Mouse (Mus musculus) Patski (cell line): ENCODE results near the gene Rtp3. TPM values are rescaled to one million over a fixed set of nuclear protein-coding genes. Genes with fewer than 3 reads are reported as not detected.

Experiments used
- ATAC-seq: fragments of 100-300 bp; one replicate; pipeline ENCODE4 v1.8.0; 2021
- CTCF ChIA-PET: fragments of 350-600 bp; sonication (Branson Sonifier 250); formaldehyde crosslinking; loops from one replicate; lab custom pipeline; 2022; ENCODE audit warnings: inconsistent platforms; lab: Charles Lee
- POLR2A ChIA-PET: fragments of 350-600 bp; sonication (Branson Sonifier 250); formaldehyde crosslinking; loops from one replicate; lab custom pipeline; 2022; ENCODE audit warnings: antibody characterized with exemption, inconsistent platforms; lab: Charles Lee
- DNase-seq: peaks from one replicate; pipeline ENCODE4 v3.0.0-alpha.2; 2011; ENCODE audit warnings: low read depth, low spot score
- H3K27me3 ChIP-seq: fragments of 371-371 bp; one replicate; pipeline ENCODE4 v1.5.1; 2021
- CTCF ChIP-seq: fragments of 100-300 bp; IDR thresholded peaks from one replicate; pipeline ENCODE4 v1.5.1; 2021
- in situ Hi-C: fragments of 300-500 bp; cut with MboI; formaldehyde crosslinking; loops from 3 replicates; pipeline ENCODE4 v1.11.1; 2018; ENCODE audit warnings: low pct_unique_long_range_greater_than_20kb, mixed read lengths
- polyA plus RNA-seq: library from polyadenylated mRNA; unstranded; gene quantifications from one replicate; pipeline ENCODE4 v1.2.3, GENCODE M21; 2021

Gene Rtp3
- polyA plus RNA-seq, 1 experiment from 2014 or later = 0.04 TPM

DNA sequence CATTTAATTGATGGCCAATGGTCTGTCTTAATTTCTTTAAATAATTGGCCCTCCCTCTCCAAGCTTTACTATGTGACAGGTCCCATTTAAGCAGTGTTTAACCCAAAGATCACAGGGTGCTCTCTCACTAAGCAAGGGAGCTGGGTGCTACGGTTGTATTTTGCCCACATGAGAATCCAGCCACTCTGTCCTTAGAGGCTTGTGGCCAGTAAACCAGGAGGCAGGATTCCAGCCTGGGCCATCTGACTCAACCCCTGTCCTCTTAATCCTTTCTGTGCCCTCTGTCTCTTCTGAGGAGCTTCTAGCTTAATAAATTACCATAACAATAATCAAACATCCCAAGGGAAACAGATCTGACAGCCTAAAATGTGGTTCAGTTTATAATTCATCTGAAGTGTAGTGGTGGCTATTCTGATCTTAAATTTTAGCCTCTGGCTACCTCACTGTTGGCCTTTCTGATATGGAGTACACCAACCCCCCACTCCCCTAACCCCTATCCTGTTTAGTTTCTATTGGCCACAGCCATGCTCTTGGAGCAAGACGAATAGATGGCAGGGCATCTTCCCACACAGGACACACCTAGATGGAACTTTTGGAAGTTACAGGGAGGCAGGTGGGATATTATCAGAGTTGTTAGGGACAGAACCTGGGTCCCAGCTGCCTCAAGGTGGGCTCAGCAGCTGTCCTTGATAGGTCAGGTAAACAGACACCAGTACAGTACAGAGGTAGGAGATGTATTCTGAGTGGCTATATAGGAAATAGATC is 35.5 kb downstream of the Rtp3 start:
- in situ Hi-C loops = no loop called here
- no peak for TF ChIP-seq CTCF
- CTCF ChIA-PET = interaction anchor here (1.3 to 1.8 kb wide), 2 partner anchors 32 to 42 kb away, joined by 6 to 7 read pairs; no protein-coding TSS in a partner anchor
- no peaks in the 10 kb centered on the region for H3K27me3 ChIP-seq
- POLR2A ChIA-PET = no interaction called here
- DNase-seq (no peak), ATAC-seq (no peak)

DNA sequence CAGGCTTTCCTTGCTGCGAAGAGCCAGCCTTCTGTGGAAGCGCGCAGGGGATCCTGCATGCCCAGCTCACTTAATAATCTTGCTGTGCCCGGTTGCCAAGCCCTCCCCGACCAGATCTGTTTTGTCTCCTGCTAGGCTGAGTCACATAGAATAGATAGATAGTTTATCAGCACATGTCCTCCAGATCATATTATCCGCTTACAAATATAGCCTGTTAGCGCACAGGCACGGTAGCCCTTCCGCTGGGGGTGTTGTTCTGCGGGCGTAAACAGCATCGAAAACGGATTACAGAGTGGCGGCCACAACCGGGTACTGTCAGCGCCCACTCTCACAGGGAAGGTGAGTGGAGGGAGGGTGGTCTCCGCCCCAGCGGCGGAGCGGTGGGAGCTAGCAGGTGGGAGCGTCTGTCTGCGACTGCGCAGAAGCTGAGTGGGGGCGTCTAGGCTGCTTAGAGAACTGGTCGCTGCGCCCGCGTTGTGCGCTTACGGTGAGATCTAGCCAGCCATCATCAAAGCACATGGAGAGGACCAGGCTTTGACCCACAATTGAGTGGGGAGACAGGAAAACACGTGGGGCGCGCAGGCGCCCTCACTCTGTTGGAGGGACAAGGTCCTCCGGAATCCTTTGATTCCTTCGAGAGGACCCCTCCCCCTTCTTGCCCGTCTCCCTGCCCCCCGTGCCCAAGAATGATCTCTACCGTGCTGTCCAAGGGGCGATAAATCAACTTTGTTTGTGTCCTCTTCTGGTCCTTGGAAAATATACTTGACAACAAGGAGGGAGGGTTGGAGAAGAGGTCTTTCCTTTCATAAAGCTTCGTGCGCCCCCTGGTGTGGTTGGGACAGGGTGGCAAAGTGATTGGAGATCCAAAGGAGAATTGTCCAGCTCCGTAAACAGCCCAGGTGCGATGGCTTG is 36.6 kb downstream of the Rtp3 start:
- ChIA-PET CTCF (interaction anchor here (1.0 kb wide), 1 partner anchor 9 kb away, joined by 3 read pairs; no protein-coding TSS in a partner anchor), POLR2A (no interaction called here)
- H3K27me3 ChIP-seq = no peaks in the 10 kb centered on the region
- ATAC-seq (no peak), DNase-seq (no peak)
- TF ChIP-seq CTCF = no peak
- in situ Hi-C loops = no loop called here

DNA sequence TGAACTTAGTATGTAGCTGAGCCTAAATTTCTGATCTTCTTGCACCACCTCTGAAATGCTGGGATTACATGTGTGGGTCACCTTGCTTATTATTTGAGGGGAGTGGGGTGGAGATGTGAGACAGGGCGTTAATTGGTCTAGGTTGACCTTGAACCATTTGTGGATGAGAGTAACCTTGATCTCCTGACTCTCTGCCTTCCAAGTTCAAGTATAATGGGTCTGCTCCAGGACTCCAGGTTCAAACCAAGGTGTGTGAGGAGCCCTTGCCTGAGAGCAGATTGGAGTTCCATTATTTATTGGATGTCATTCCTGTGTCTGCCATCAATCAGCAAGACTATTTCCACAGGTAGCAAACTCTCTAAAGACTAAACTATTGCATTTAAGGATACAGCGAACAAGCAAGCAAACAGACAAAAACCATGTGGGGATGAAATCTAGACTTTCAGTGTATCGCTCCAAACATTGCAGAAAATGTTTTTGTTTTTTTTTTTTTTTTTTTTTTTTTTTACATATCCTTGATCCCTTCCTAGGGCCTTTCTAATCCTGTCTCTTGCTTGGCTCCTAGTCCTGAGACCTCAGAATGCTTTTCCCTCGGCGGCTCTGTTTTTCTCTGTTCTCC is 37.3 kb downstream of the Rtp3 start:
- in situ Hi-C loops = no loop called here
- TF ChIP-seq CTCF = no peak
- DNase-seq (no peak), ATAC-seq (no peak)
- H3K27me3 ChIP-seq = no peaks in the 10 kb centered on the region
- POLR2A ChIA-PET = no interaction called here
- CTCF ChIA-PET = interaction anchor here (1.0 to 1.6 kb wide), 3 partner anchors 8 to 14 kb away, joined by 3 read pairs; no protein-coding TSS in a partner anchor

DNA sequence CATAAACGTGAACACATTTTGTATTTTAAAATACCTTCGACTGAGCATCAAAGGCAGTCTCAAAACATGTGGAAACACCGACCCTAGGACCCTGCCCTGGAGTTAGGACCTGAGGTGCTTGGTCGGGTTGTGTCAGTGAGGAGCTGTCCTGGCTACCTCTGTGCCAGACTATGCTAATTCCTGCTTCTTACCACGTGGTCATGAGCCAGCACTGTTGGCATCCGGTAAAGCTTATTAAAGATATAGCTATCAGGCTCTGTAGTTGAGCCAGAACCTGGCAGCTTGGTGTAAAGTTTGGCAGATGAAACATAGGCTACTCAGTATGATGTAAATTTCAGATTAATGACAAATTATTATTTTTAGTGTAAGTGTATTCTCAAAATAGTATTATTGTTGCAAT is 38.0 kb downstream of the Rtp3 start:
- POLR2A ChIA-PET = no interaction called here
- no peaks in the 10 kb centered on the region for H3K27me3 ChIP-seq
- TF ChIP-seq CTCF = no peak
- in situ Hi-C loops = no loop called here
- ATAC-seq = no peak
- CTCF ChIA-PET = interaction anchor here (1.3 to 1.6 kb wide), 2 partner anchors 11 to 14 kb away, joined by 3 read pairs; no protein-coding TSS in a partner anchor
- no peak for DNase-seq

DNA sequence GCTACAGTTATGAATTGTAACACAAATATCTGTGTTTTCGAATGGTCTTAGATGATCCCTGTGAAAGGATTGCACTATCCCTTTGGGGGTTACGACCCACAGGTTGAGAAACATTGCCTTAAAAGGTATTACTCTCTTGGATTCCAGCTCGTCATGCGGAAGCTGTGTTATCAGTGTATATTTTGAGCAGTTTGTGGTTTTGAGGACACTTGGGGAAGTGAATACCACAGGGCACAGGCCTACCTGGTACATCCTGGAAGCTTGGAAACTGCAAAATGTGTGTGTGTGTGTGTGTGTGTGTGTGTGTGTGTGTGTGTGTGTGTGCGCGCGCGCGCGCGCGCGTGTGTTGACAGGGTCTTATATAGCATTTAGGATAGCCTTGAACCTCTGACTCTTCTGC is 38.5 kb downstream of the Rtp3 start:
- CTCF ChIA-PET = interaction anchor here (0.9 to 1.6 kb wide), 4 partner anchors 11 to 45 kb away, joined by 3 read pairs; no protein-coding TSS in a partner anchor
- in situ Hi-C loops = no loop called here
- ATAC-seq (no peak), DNase-seq (no peak)
- H3K27me3 ChIP-seq = no peaks in the 10 kb centered on the region
- no peak for TF ChIP-seq CTCF
- POLR2A ChIA-PET = no interaction called here

DNA sequence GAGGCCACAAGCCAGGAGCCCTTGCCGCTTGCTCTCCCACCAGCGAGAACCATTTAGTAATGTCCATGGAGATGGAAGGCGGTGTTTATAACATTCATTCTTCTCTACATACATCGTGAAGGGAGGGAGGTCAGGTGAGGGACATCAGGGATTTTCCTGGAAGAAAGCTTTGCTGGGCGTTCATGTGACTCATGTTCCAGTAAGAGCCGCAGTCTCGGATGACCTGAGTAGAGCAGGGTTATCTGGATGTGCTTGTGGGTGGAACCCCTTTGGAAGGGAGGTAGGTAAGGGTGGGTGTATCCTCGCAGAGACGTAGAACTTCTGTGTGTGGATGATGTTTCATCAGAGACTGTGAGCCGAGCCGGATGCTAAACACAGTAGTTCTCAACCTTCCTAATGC is 39.0 kb downstream of the Rtp3 start, which contains the start of gene Lrrc2:
Gene Lrrc2, plus strand, starts transcription at position 149 of the 400 bp plus-strand sequence.
- H3K27me3 ChIP-seq = no peaks in the 10 kb centered on the region
- DNase-seq = no peak
- in situ Hi-C loops = no loop called here
- ATAC-seq = no peak
- POLR2A ChIA-PET = no interaction called here
- CTCF ChIA-PET = interaction anchor here (0.9 to 1.6 kb wide), 3 partner anchors 10 to 46 kb away, joined by 3 read pairs; no protein-coding TSS in a partner anchor
- TF ChIP-seq CTCF = no peak

DNA sequence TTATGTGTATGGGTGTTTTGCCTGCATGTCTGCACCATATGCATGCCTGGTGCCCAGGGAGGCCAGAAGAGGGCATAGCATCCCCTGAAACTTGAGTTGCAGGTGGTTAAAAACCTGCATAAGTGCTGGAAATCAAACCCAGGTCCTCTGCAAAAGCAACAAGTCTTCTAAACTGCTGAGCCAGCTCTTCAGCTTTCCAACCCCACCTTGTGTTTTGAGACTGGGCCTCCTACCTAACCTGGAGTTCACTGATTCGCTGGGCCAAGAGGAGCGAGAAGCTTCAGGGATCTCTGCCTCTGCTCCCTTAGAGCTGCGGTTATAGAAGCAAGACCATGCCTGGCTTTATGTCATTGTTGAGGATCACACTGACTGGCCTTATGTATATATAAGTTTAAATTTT is 40.3 kb downstream of the Rtp3 start:
- DNase-seq = no peak
- TF ChIP-seq CTCF = no peak
- POLR2A ChIA-PET = no interaction called here
- no peaks in the 10 kb centered on the region for H3K27me3 ChIP-seq
- CTCF ChIA-PET = no interaction called here
- no peak for ATAC-seq
- in situ Hi-C loops = no loop called here

DNA sequence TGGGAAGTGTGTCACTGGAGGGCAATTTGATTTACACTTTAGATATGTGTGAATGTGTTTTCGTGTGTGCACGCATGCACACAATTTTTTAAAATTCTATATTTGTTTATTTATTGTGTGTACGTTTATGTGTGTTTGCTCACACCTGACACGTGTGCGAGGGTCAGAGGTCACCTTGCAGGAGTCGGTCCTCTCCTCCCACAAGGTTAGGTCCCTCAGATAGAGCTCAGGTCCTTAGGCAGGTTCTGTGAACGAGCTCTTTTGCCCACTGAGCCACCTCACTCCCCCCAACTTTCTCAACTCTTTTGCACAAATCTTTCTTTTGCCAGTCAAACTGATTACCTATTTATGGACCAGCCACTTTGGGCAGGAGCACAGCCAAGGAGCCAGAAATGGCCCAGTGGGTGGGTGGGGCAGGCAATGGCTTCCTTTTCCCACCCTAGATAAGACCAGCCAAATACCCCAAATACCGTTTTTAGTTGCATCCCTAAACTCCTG is 41.5 kb downstream of the Rtp3 start:
- ChIA-PET CTCF (interaction anchor here (1.8 kb wide), 1 partner anchor 26 kb away, joined by 7 read pairs; no protein-coding TSS in a partner anchor), POLR2A (no interaction called here)
- in situ Hi-C loops = no loop called here
- no peak for ATAC-seq
- DNase-seq = no peak
- no peaks in the 10 kb centered on the region for H3K27me3 ChIP-seq
- no peak for TF ChIP-seq CTCF

DNA sequence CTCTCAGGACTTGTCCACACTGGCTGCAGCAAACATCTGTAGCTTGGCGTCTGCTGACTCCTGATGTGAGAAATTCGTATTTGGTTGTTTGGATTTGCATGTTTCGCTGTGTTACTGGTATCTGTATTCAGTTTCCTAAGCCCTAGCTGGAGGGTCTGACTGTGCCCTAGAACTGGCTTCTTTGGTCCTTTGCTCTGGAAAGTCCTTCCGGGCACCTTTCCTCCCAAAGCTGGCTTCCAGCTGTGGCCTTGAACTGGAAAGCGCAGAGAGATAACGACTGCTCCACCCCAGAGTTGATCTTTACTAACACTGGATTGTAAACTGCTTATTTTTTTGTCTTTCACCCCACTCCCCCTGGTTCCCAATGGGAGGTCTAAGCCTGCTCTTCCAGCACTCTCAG is 42.5 kb downstream of the Rtp3 start:
- DNase-seq = no peak
- TF ChIP-seq CTCF = no peak
- ChIA-PET CTCF (interaction anchor here (1.8 kb wide), 1 partner anchor 25 kb away, joined by 7 read pairs; no protein-coding TSS in a partner anchor), POLR2A (interaction anchor here (0.7 kb wide), 1 partner anchor 16 kb away, joined by 3 read pairs; no protein-coding TSS in a partner anchor)
- no peaks in the 10 kb centered on the region for H3K27me3 ChIP-seq
- no peak for ATAC-seq
- in situ Hi-C loops = no loop called here

DNA sequence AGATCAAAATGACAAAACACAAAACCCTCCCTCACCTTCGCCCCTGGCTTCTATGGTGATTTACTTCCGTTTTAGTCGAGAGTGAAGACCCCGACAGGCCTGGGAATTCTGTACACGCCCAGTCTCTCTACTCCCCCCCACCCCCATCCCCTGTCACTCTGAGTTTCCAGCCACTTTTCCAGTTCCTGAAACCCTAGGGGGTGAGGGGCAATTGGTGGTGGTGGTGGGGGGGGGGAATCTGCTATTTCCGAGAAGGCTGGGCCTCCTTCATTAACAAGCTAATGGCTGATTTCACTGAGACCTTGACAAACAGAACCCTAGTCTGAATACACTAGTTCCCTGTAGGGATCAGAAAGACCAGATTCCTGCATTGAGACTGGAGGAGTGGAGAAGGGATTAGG is 43.1 kb downstream of the Rtp3 start:
- H3K27me3 ChIP-seq = no peaks in the 10 kb centered on the region
- CTCF ChIA-PET = no interaction called here
- in situ Hi-C loops = no loop called here
- ATAC-seq (no peak), DNase-seq (no peak)
- POLR2A ChIA-PET = interaction anchor here (0.7 kb wide), 1 partner anchor 17 kb away, joined by 3 read pairs; no protein-coding TSS in a partner anchor
- TF ChIP-seq CTCF = no peak
